Comparison of ENCODE assay signal across 10 mouse cellular contexts in the genomic region with DNA sequence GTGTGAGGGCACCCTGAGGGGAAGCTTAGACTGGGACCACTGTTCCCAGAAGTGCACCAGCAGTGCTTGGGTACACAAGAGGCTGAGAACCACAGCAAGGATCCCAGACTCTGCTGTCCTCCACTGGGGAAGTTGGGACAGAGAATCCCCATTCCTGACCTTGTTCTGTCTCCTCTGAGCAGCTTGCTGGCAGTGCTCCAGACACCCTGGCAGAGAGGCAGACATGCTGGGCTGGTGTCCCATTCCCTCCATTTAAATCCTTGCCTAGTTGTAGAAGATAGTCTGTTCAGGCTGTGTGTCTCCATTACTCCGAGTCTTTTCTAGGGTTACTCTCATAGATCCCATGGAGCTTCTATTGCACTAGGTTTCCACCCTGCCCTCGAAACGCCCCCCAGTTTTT.
A peak's percentile ranks its signal among the peaks of the same experiment; 100 is the strongest.
DNase-seq lines count a peak whose midpoint lies in the region; ATAC-seq lines count a peak whose summit lies in the region.
"Had no signal": no experiment of that assay in that cellular context is flagged by ENCODE, and none has a peak within 500 bp of the region (broad histone marks: within the 10 kb centered on the region; RNA-seq: fewer than 3 reads in every experiment).

No protein-coding gene starts in this region.

- peak; percentile 95 for ATAC-seq in cerebellum, adult (ENCODE audit: insufficient number of reproducible peaks, low FRiP score, low TSS enrichment)
- ATAC-seq: Patski had no signal

- peak; percentile 36 for DNase-seq in gastrocnemius, postnatal 10 days
- DNase-seq in gastrocnemius, postnatal 25 days = no peak
- peak; percentile 35 for DNase-seq in lung, postnatal 14 days
- DNase-seq in lung, adult 18-20 months = no peak
- peak; percentile 57 to 59 for DNase-seq in heart, postnatal 36 days
- no peak for DNase-seq in spleen, postnatal 10 days (ENCODE audit: low spot score in 2 of 2)
- no peak for DNase-seq in thymus, postnatal 0 days (ENCODE audit: low spot score)
- DNase-seq: B cell, adult 2 months had no signal

- intact Hi-C loops in heart, postnatal 36 days (cut with DNase I) = no loop called here

Comparison
In these comparisons a context has a peak if more than half of its experiments do, and no peak if none do; other contexts are left out.
1. DNase-seq: peak in gastrocnemius, postnatal 10 days (single experiment), lung, postnatal 14 days (single experiment) and heart, postnatal 36 days (2 of 2); none in gastrocnemius, postnatal 25 days (single experiment), lung, adult 18-20 months (0 of 2), spleen, postnatal 10 days (0 of 2) and thymus, postnatal 0 days (single experiment).